Mouse (Mus musculus): ENCODE results near the gene Tmem129. TPM values are rescaled to one million over a fixed set of nuclear protein-coding genes. Genes with fewer than 3 reads are reported as not detected.
A peak's percentile ranks its signal among the peaks of the same experiment; 100 is the strongest.

The Tmem129 gene
- polyA plus RNA-seq, 1 experiment from 2014 or later: 27.6 TPM

- ATAC-seq (ENCODE audit: low read depth): peak; percentile 15; the same call in 1 of the 2 replicates
- Histone ChIP-seq H3K9ac (peak overlapping the region; percentile 64), H3K36me3 (no peaks in the 10 kb centered on the region), H3K4me1 (replicated peaks) (peaks cover 28% of the 10 kb centered on the region), H3K27me3 (no peaks in the 10 kb centered on the region), H3K4me3 (peak overlapping the region; percentile 72), H3K27ac (replicated peaks) (peak overlapping the region; percentile 89), H3K9me3 (no peaks in the 10 kb centered on the region), H3K4me2 (peak overlapping the region; percentile 94)
- 4% methylated on average over 9 of the region's 9 CpGs for WGBS
Observed at GRCm38 (mm10) chr5:33630061-33630460, 28.2 kb downstream of the Tmem129 start.

GRCm38 (mm10) chr5:33629301-33629987, 28.8 kb downstream of the Tmem129 start, which contains the start of the genes Fam53a and Gm9903:
Gene Fam53a (minus strand): TSS chr5:33629635.
Gene Gm9903 (plus strand): TSS chr5:33629925.
- peak within 1 kb of the TSS; percentile 89 for H3K27ac ChIP-seq (replicated peaks)
- peak within 1 kb of the TSS; percentile 94 for H3K4me2 ChIP-seq
- peak; percentile 96 for ATAC-seq (ENCODE audit: low read depth)
- no peaks in the 10 kb centered on the region for H3K9me3 ChIP-seq
- peak within 1 kb of the TSS; percentile 72 for H3K4me3 ChIP-seq
- WGBS: under 1% methylated on average over 98 of the region's 99 CpGs
- no peaks in the 10 kb centered on the region for H3K36me3 ChIP-seq
- H3K9ac ChIP-seq: peak within 1 kb of the TSS; percentile 79
- H3K27me3 ChIP-seq: no peaks in the 10 kb centered on the region
- peaks cover 28% of the 10 kb centered on the region for H3K4me1 ChIP-seq (replicated peaks)

- ATAC-seq (ENCODE audit: low read depth): no peak
- Histone ChIP-seq H3K4me2 (peak overlapping the region; percentile 94), H3K4me3 (peak overlapping the region; percentile 72), H3K27me3 (no peaks in the 10 kb centered on the region), H3K36me3 (no peaks in the 10 kb centered on the region), H3K9me3 (no peaks in the 10 kb centered on the region), H3K4me1 (replicated peaks) (peaks cover 28% of the 10 kb centered on the region), H3K27ac (replicated peaks) (peak overlapping the region; percentile 89), H3K9ac (peak overlapping the region; percentile 79)
- under 1% methylated on average over 24 of the region's 24 CpGs for WGBS
Observed at GRCm38 (mm10) chr5:33628820-33629300, 29.4 kb downstream of the Tmem129 start.

GRCm38 (mm10) chr5:33627968-33628367, 30.2 kb downstream of the Tmem129 start:
- Histone ChIP-seq H3K27me3 (no peaks in the 10 kb centered on the region), H3K9me3 (no peaks in the 10 kb centered on the region), H3K9ac (no peak overlapping the region), H3K27ac (replicated peaks) (no peak overlapping the region), H3K4me1 (replicated peaks) (peaks cover 34% of the 10 kb centered on the region), H3K36me3 (no peaks in the 10 kb centered on the region), H3K4me3 (peak overlapping the region; percentile 72), H3K4me2 (peak overlapping the region; percentile 94)
- WGBS: 29% methylated on average over 4 of the region's 4 CpGs
- ATAC-seq (ENCODE audit: low read depth): no peak

- Histone ChIP-seq H3K36me3 (no peaks in the 10 kb centered on the region), H3K27ac (replicated peaks) (0 out of 2 replicates have a peak overlapping the region, but pooled peaks have one; percentile 13), H3K4me2 (no peak overlapping the region), H3K4me1 (replicated peaks) (peaks cover 22% of the 10 kb centered on the region), H3K9ac (no peak overlapping the region), H3K9me3 (no peaks in the 10 kb centered on the region), H3K4me3 (no peak overlapping the region), H3K27me3 (no peaks in the 10 kb centered on the region)
- no peak for ATAC-seq (ENCODE audit: low read depth)
- 67% methylated on average over 3 of the region's 3 CpGs for WGBS
Observed at GRCm38 (mm10) chr5:33623766-33624165, 34.5 kb downstream of the Tmem129 start.

- H3K27me3 ChIP-seq: no peaks in the 10 kb centered on the region
- H3K9ac ChIP-seq: no peak overlapping the region
- H3K4me3 ChIP-seq: no peak overlapping the region
- H3K4me1 ChIP-seq (replicated peaks): peaks cover 12% of the 10 kb centered on the region
- H3K36me3 ChIP-seq: no peaks in the 10 kb centered on the region
- 92% methylated on average over 2 of the region's 2 CpGs for WGBS
- H3K27ac ChIP-seq (replicated peaks): no peak overlapping the region
- no peaks in the 10 kb centered on the region for H3K9me3 ChIP-seq
- no peak for ATAC-seq (ENCODE audit: low read depth)
- no peak overlapping the region for H3K4me2 ChIP-seq
Observed at GRCm38 (mm10) chr5:33622671-33623070, 35.5 kb downstream of the Tmem129 start.

- Histone ChIP-seq H3K9ac (no peak overlapping the region), H3K9me3 (no peaks in the 10 kb centered on the region), H3K4me1 (replicated peaks) (no peaks in the 10 kb centered on the region), H3K36me3 (peaks cover 30% of the 10 kb centered on the region), H3K4me3 (no peak overlapping the region), H3K27ac (replicated peaks) (no peak overlapping the region), H3K4me2 (no peak overlapping the region), H3K27me3 (no peaks in the 10 kb centered on the region)
- WGBS: 88% methylated on average over 6 of the region's 6 CpGs
- ATAC-seq (ENCODE audit: low read depth): no peak
Observed at GRCm38 (mm10) chr5:33614391-33614790, 43.8 kb downstream of the Tmem129 start.

GRCm38 (mm10) chr5:33611795-33612194, 46.4 kb downstream of the Tmem129 start:
- H3K27me3 ChIP-seq: no peaks in the 10 kb centered on the region
- no peak overlapping the region for H3K9ac ChIP-seq
- no peak overlapping the region for H3K4me3 ChIP-seq
- no peak overlapping the region for H3K27ac ChIP-seq (replicated peaks)
- H3K9me3 ChIP-seq: no peaks in the 10 kb centered on the region
- 91% methylated on average over 1 of the region's 1 CpGs for WGBS
- no peak overlapping the region for H3K4me2 ChIP-seq
- ATAC-seq (ENCODE audit: low read depth): no peak
- peaks cover 54% of the 10 kb centered on the region for H3K36me3 ChIP-seq
- no peaks in the 10 kb centered on the region for H3K4me1 ChIP-seq (replicated peaks)

GRCm38 (mm10) chr5:33609226-33609625, 49.0 kb downstream of the Tmem129 start:
- H3K36me3 ChIP-seq: peaks cover 66% of the 10 kb centered on the region
- H3K9ac ChIP-seq: no peak overlapping the region
- no peak for ATAC-seq (ENCODE audit: low read depth)
- H3K4me2 ChIP-seq: no peak overlapping the region
- H3K27me3 ChIP-seq: no peaks in the 10 kb centered on the region
- H3K4me1 ChIP-seq (replicated peaks): no peaks in the 10 kb centered on the region
- 97% methylated on average over 1 of the region's 1 CpGs for WGBS
- no peaks in the 10 kb centered on the region for H3K9me3 ChIP-seq
- H3K27ac ChIP-seq (replicated peaks): no peak overlapping the region
- H3K4me3 ChIP-seq: no peak overlapping the region

- H3K27me3 ChIP-seq: no peaks in the 10 kb centered on the region
- H3K36me3 ChIP-seq: peaks cover 54% of the 10 kb centered on the region
- no peak for ATAC-seq (ENCODE audit: low read depth)
- no peak overlapping the region for H3K4me3 ChIP-seq
- H3K4me2 ChIP-seq: no peak overlapping the region
- no peak overlapping the region for H3K9ac ChIP-seq
- H3K4me1 ChIP-seq (replicated peaks): no peaks in the 10 kb centered on the region
- H3K9me3 ChIP-seq: no peaks in the 10 kb centered on the region
- 97% methylated on average over 15 of the region's 15 CpGs for WGBS
- H3K27ac ChIP-seq (replicated peaks): no peak overlapping the region
Observed at GRCm38 (mm10) chr5:33607434-33607833, 50.8 kb downstream of the Tmem129 start.

- no peak overlapping the region for H3K9ac ChIP-seq
- no peaks in the 10 kb centered on the region for H3K4me1 ChIP-seq (replicated peaks)
- H3K4me3 ChIP-seq: no peak overlapping the region
- ATAC-seq (ENCODE audit: low read depth): no peak
- H3K27me3 ChIP-seq: no peaks in the 10 kb centered on the region
- no peaks in the 10 kb centered on the region for H3K9me3 ChIP-seq
- H3K4me2 ChIP-seq: no peak overlapping the region
- 74% methylated on average over 7 of the region's 7 CpGs for WGBS
- peaks cover 49% of the 10 kb centered on the region for H3K36me3 ChIP-seq
- no peak overlapping the region for H3K27ac ChIP-seq (replicated peaks)
Observed at GRCm38 (mm10) chr5:33606631-33607030, 51.6 kb downstream of the Tmem129 start.

GRCm38 (mm10) chr5:33605314-33605713, 52.9 kb downstream of the Tmem129 start:
- Histone ChIP-seq H3K4me2 (no peak overlapping the region), H3K27me3 (no peaks in the 10 kb centered on the region), H3K9ac (no peak overlapping the region), H3K9me3 (no peaks in the 10 kb centered on the region), H3K4me3 (no peak overlapping the region), H3K27ac (replicated peaks) (no peak overlapping the region), H3K36me3 (peaks cover 56% of the 10 kb centered on the region), H3K4me1 (replicated peaks) (no peaks in the 10 kb centered on the region)
- WGBS: 87% methylated on average over 5 of the region's 5 CpGs
- ATAC-seq (ENCODE audit: low read depth): no peak

Measured in neural tube, embryonic 13.5 days (tissue).